Comparison of ENCODE assay signal across 10 mouse cellular contexts in the genomic region with DNA sequence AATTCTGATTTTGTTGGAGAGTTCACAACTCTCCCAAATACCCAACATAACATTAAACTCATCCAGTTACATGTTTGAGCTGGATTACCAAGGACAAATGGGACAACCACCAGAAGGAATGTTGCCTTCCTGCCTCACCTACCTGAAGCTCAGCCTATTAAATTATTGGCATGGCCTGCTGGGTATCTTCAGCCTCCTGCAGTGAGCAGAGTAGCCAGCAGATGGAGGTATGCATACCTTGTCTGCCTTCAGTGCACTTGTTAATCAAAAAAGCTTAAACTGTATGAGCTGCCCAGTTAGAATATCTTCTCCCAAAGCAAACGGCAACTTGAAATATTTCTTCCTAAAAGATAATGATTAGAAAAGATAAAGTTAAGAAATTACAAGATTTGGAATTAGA. TPM values are rescaled to one million over a fixed set of nuclear protein-coding genes. Genes with fewer than 3 reads are reported as not detected.
DNase-seq lines count a peak whose midpoint lies in the region; ATAC-seq lines count a peak whose summit lies in the region.
"Had no signal": no experiment of that assay in that cellular context is flagged by ENCODE, and none has a peak within 500 bp of the region (broad histone marks: within the 10 kb centered on the region; RNA-seq: fewer than 3 reads in every experiment).

No protein-coding gene starts in this region.

- H3K4me2 ChIP-seq in forebrain, embryonic 14.5 days (ENCODE audit: low read length): no peak overlapping the region
- H3K4me2 ChIP-seq: embryonic facial prominence, embryonic 13.5 days; limb, embryonic 15.5 days had no signal

- no peaks in the 10 kb centered on the region for H3K27me3 ChIP-seq in forebrain, embryonic 14.5 days (replicated peaks; ENCODE audit: control insufficient read depth, insufficient read depth, low read length)
- H3K27me3 ChIP-seq: embryonic facial prominence, embryonic 13.5 days; limb, embryonic 15.5 days had no signal

- H3K27ac ChIP-seq in forebrain, embryonic 14.5 days (ENCODE audit: low read depth, low read length): no peak overlapping the region
- H3K27ac ChIP-seq: embryonic facial prominence, embryonic 13.5 days; limb, embryonic 15.5 days had no signal

- no peaks in the 10 kb centered on the region for H3K4me1 ChIP-seq in forebrain, embryonic 14.5 days (ENCODE audit: control insufficient read depth, insufficient read depth, low read length)
- H3K4me1 ChIP-seq: embryonic facial prominence, embryonic 13.5 days; limb, embryonic 15.5 days had no signal

- no peaks in the 10 kb centered on the region for H3K9me3 ChIP-seq in forebrain, embryonic 14.5 days (replicated peaks; ENCODE audit: control insufficient read depth, low read length)
- H3K9me3 ChIP-seq: embryonic facial prominence, embryonic 13.5 days; limb, embryonic 15.5 days had no signal

- WGBS in forebrain, embryonic 14.5 days: 85% methylated on average over 1 of the region's 1 CpGs

- intact Hi-C loops in left cerebral cortex, postnatal 4 days (cut with DNase I): loop anchor here (10.0 kb wide), 1 partner anchor 1758 kb away; no protein-coding TSS in a partner anchor
- intact Hi-C loops in left cerebral cortex, postnatal 36 days (cut with DNase I): loop anchor here (10.0 kb wide), 1 partner anchor 668 kb away; a partner anchor contains a TSS

- peak; percentile 93 for ATAC-seq in common myeloid progenitor, adult 5-6 weeks (replicated peaks; ENCODE audit: low read depth, poor library complexity, severe bottlenecking)
- ATAC-seq in forebrain, embryonic 14.5 days: no peak
- ATAC-seq in frontal cortex, adult (ENCODE audit: low TSS enrichment): no peak

- no peaks in the 10 kb centered on the region for H3K36me3 ChIP-seq in forebrain, embryonic 14.5 days (ENCODE audit: control insufficient read depth, insufficient read depth, low read length)
- H3K36me3 ChIP-seq: embryonic facial prominence, embryonic 13.5 days; limb, embryonic 15.5 days had no signal

- no peak overlapping the region for H3K4me3 ChIP-seq in forebrain, embryonic 14.5 days (ENCODE audit: low read depth, low read length)
- H3K4me3 ChIP-seq: embryonic facial prominence, embryonic 13.5 days; limb, embryonic 15.5 days had no signal

- no peak overlapping the region for H3K9ac ChIP-seq in forebrain, embryonic 14.5 days (ENCODE audit: low read length)
- H3K9ac ChIP-seq: embryonic facial prominence, embryonic 13.5 days; limb, embryonic 15.5 days had no signal

- peak; percentile 9 for DNase-seq in left cerebral cortex, postnatal 4 days
- no peak for DNase-seq in left cerebral cortex, adult 9 months (ENCODE audit: low spot score in 2 of 2)
- peak; percentile 12 for DNase-seq in NIH3T3 (ENCODE audit: low read depth)
- peak; percentile 75 for DNase-seq in lung, postnatal 36 days
- DNase-seq in forebrain, embryonic 14.5 days (ENCODE audit: low spot score): no peak
- DNase-seq in left cerebral cortex, postnatal 36 days (ENCODE audit: low spot score in 2 of 2): no peak

RNA-seq across cellular contexts. Expression of a gene that starts 15.3 kb away (rescaled TPM):
- total RNA-seq in left cerebral cortex, postnatal 4 days (2021): 10 to 100 TPM; 63.5 to 63.6 TPM
- 113 TPM in 2 replicates for total RNA-seq in common myeloid progenitor, adult 5-6 weeks (2017)
- 62.0 and 63.6 TPM in 2 replicates for polyA plus RNA-seq in forebrain, embryonic 14.5 days (2014; fragmentation: Nextera tagmentation; extraction: Ambion mirVana)
- total RNA-seq in left cerebral cortex, postnatal 36 days (2021): 10 to 100 TPM; 49.2 to 61.7 TPM

Comparison
In these comparisons a context has a peak if more than half of its experiments do, and no peak if none do; other contexts are left out.
1. DNase-seq: peak in left cerebral cortex, postnatal 4 days (single experiment), NIH3T3 (single experiment) and lung, postnatal 36 days (single experiment); none in left cerebral cortex, adult 9 months (0 of 2), forebrain, embryonic 14.5 days (single experiment) and left cerebral cortex, postnatal 36 days (0 of 2).